Mouse (Mus musculus): Measurements from ENCODE around the gene Tox2. TPM values are rescaled to one million over a fixed set of nuclear protein-coding genes. Genes with fewer than 3 reads are reported as not detected.

Tox2 gene
- total RNA-seq, 1 experiment = 0.36 TPM

- H3K9me3 ChIP-seq (ENCODE audit: control insufficient read depth, insufficient read depth, low read depth, low read length) = no peaks in the 10 kb centered on the region
- no peak for DNase-seq (ENCODE audit: low read depth, low spot score)
- no peak overlapping the region for H3K4me3 ChIP-seq (ENCODE audit: insufficient read depth in 1 of 2, low read depth in 1 of 2, low read length in 2 of 2, poor library complexity in 1 of 2, severe bottlenecking in 1 of 2)
- H3K4me1 ChIP-seq (ENCODE audit: control insufficient read depth in 2 of 2, insufficient read depth in 2 of 2, low read length in 2 of 2, poor library complexity in 1 of 2) = 0 out of 4 replicates have a peak, but pooled peaks cover 0 to 2% of the 10 kb centered on the region in 2 experiments
- no peak for TF ChIP-seq MAFK (IDR thresholded peaks at IDR 0.05; ENCODE audit: insufficient read depth, low read depth, low read length)
- TF ChIP-seq HCFC1 (IDR thresholded peaks at IDR 0.05; ENCODE audit: borderline replicate concordance, insufficient read depth, low read length) = no peak
- no peak for TF ChIP-seq ZNF384 (IDR thresholded peaks at IDR 0.05; ENCODE audit: low read depth, low read length)
- TF ChIP-seq CHD2 (IDR thresholded peaks at IDR 0.05; ENCODE audit: low read depth, low read length) = no peak
- no peak for TF ChIP-seq ZC3H11A (IDR thresholded peaks at IDR 0.05; ENCODE audit: borderline replicate concordance, low read depth, low read length)
- H3K36me3 ChIP-seq (ENCODE audit: control insufficient read depth, insufficient read depth, low read length, poor library complexity, severe bottlenecking) = no peaks in the 10 kb centered on the region
- in situ Hi-C loops (cut with MboI; ENCODE audit: low sequenced_read_pairs in 2 of 2, unreplicated experiment in 2 of 2) = no loop called here
- no peak overlapping the region for H3K9ac ChIP-seq (ENCODE audit: insufficient read depth, low read depth, low read length, poor library complexity, severe bottlenecking)
- H3K27ac ChIP-seq (ENCODE audit: insufficient read depth, low read depth, low read length, poor library complexity, severe bottlenecking) = no peak overlapping the region
Measured at GRCm38 (mm10) chr2:163370175-163370574, 167.2 kb downstream of the Tox2 start.

- Histone ChIP-seq H3K4me3 (ENCODE audit: insufficient read depth in 1 of 2, low read depth in 1 of 2, low read length in 2 of 2, poor library complexity in 1 of 2, severe bottlenecking in 1 of 2) (no peak overlapping the region), H3K9ac (ENCODE audit: insufficient read depth, low read depth, low read length, poor library complexity, severe bottlenecking) (no peak overlapping the region), H3K36me3 (ENCODE audit: control insufficient read depth, insufficient read depth, low read length, poor library complexity, severe bottlenecking) (no peaks in the 10 kb centered on the region), H3K4me1 (ENCODE audit: control insufficient read depth in 2 of 2, insufficient read depth in 2 of 2, low read length in 2 of 2, poor library complexity in 1 of 2) (peaks cover 0 to 5% of the 10 kb centered on the region in 2 experiments; a peak in 1 of 4 replicates), H3K9me3 (ENCODE audit: control insufficient read depth, insufficient read depth, low read depth, low read length) (no peaks in the 10 kb centered on the region), H3K27ac (ENCODE audit: insufficient read depth, low read depth, low read length, poor library complexity, severe bottlenecking) (no peak overlapping the region)
- TF ChIP-seq ZNF384 (IDR thresholded peaks at IDR 0.05; ENCODE audit: low read depth, low read length) (no peak), HCFC1 (IDR thresholded peaks at IDR 0.05; ENCODE audit: borderline replicate concordance, insufficient read depth, low read length) (no peak), ZC3H11A (IDR thresholded peaks at IDR 0.05; ENCODE audit: borderline replicate concordance, low read depth, low read length) (no peak), MAFK (IDR thresholded peaks at IDR 0.05; ENCODE audit: insufficient read depth, low read depth, low read length) (no peak), CHD2 (IDR thresholded peaks at IDR 0.05; ENCODE audit: low read depth, low read length) (no peak)
- no peak for DNase-seq (ENCODE audit: low read depth, low spot score)
- in situ Hi-C loops (cut with MboI; ENCODE audit: low sequenced_read_pairs in 2 of 2, unreplicated experiment in 2 of 2) = no loop called here
Measured at GRCm38 (mm10) chr2:163372627-163373026, 169.7 kb downstream of the Tox2 start.

Other genes starting within 250 kb of the Tox2 start
- 1.8 and 3.0 TPM in 2 replicates for gene Sgk2, start 215.8 kb upstream of the Tox2 start, total RNA-seq (2012; rRNA removed)
- 15.5 and 17.2 TPM in 2 replicates for gene Ift52, start 185.8 kb upstream of the Tox2 start, total RNA-seq (2012; rRNA removed)
- gene Mybl2, start 148.4 kb upstream of the Tox2 start, total RNA-seq (2012; rRNA removed) = 281 and 391 TPM in 2 replicates
- 25.7 and 30.8 TPM in 2 replicates for gene Gtsf1l, start 115.3 kb upstream of the Tox2 start, total RNA-seq (2012; rRNA removed)
- 3.0 and 7.7 TPM in 2 replicates for gene Jph2, start 194.9 kb downstream of the Tox2 start, total RNA-seq (2012; rRNA removed)
- 31.5 and 42.0 TPM in 2 replicates for gene Oser1, start 221.6 kb downstream of the Tox2 start, total RNA-seq (2012; rRNA removed)
- gene Gdap1l1, start 235.4 kb downstream of the Tox2 start, total RNA-seq (2012; rRNA removed) = 1.1 and 3.1 TPM in 2 replicates

Data from ES-E14 (cell line).